Mouse (Mus musculus): ENCODE results near the gene Mtrf1.

GRCm38 (mm10) chr14:79441441-79441840 lies 43.9 kb downstream of the Mtrf1 start:
- TF ChIP-seq POLR2A (IDR thresholded peaks at IDR 0.05; ENCODE audit: extremely low read depth, insufficient read depth, low read length) (no peak), CTCF (IDR thresholded peaks at IDR 0.05; ENCODE audit: extremely low read depth, insufficient read depth, low read length) (no peak)

All from cortical plate, adult 2 months (tissue).